Mouse (Mus musculus): ENCODE results near the gene Bri3bp. TPM values are rescaled to one million over a fixed set of nuclear protein-coding genes. Genes with fewer than 3 reads are reported as not detected.

The Bri3bp gene
- polyA plus RNA-seq, 1 experiment from 2014 or later, result 35.5 TPM

DNA sequence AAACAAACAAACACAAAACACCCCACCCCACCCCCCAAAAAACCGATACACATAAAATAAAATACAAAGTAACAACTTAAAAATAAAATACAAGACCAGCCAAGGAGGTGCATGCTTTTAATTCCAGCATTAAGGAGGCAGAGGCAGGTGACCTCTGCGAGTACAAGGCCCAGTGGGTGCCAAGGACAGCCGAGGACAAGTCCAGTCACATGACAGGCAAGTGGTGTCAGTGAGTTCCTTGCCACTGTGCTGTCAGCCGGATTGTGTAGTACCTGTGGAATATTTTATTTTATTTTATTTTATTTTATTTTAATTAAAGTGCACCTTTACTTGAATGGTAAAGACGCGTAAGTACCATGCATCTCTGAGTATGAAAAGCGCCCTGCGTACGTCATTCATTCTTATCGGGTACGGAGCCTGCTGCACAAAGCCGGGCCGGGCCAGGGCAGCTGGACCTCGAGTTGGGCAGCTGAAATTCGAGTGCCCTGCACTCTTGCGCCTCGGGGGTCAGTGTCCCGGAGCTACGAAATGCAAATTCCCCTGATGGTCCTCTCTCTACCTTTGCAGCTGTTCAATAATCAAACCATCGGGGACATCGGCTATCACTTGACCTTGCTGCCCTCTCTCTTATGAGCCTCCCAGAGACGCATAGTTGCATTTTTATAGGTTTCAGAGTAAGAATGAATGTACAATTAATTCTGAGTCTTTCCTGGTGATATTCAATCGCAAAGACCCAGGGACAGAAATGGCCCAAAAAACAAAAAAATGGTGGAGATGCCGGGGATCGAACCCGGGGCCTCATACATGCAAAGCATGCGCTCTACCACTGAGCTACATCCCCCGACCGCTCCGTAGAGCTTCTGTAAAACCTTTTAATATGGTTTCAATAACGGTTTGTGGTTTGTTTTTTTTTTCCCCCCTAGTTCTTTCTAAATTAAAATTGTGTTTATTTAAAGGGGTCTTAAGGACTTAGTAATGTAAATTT is 37.6 kb upstream of the Bri3bp start:
- peak; percentile 9; the same call in 1 of the 2 replicates for ATAC-seq (ENCODE audit: low FRiP score, low read depth)
- Histone ChIP-seq H3K36me3 (no peaks in the 10 kb centered on the region), H3K4me1 (peaks cover 23% of the 10 kb centered on the region), H3K9ac (replicated peaks) (0 out of 2 replicates have a peak overlapping the region, but pooled peaks have one; percentile 6), H3K27ac (replicated peaks) (no peak overlapping the region), H3K4me3 (peak overlapping the region; percentile 43), H3K9me3 (no peaks in the 10 kb centered on the region), H3K4me2 (replicated peaks) (peak overlapping the region; percentile 67), H3K27me3 (peaks cover 7% of the 10 kb centered on the region; the same call in 1 of the 2 replicates)
- WGBS, result 10% methylated on average over 31 of the region's 31 CpGs

DNA sequence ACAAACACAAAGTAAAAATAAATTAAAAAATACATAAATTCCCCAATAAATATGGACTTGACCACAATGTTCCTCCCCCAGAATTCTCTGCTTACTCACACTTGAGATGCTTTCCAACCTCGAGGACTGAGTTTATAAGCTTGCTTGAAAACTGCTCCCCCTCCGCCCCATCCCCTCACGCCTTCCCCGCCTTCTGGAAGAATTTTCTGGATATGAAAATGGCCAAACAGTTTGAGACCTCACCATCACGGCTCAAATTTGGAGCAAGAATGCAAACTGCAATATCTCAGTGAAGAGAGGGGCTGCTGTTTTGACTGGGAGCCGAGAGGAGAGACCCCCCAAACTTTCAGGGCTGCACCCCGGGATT is 36.8 kb upstream of the Bri3bp start:
- H3K9me3 ChIP-seq, result no peaks in the 10 kb centered on the region
- H3K27ac ChIP-seq (replicated peaks), result peak overlapping the region; percentile 87
- H3K4me3 ChIP-seq, result peak overlapping the region; percentile 62
- no peaks in the 10 kb centered on the region for H3K36me3 ChIP-seq
- ATAC-seq (ENCODE audit: low FRiP score, low read depth), result no peak
- WGBS, result 4% methylated on average over 7 of the region's 7 CpGs
- peak overlapping the region; percentile 67 for H3K4me2 ChIP-seq (replicated peaks)
- H3K27me3 ChIP-seq, result peaks cover 7% of the 10 kb centered on the region; the same call in 1 of the 2 replicates
- H3K9ac ChIP-seq (replicated peaks), result peak overlapping the region; percentile 58; the same call in 1 of the 2 replicates
- H3K4me1 ChIP-seq, result peaks cover 24% of the 10 kb centered on the region

DNA sequence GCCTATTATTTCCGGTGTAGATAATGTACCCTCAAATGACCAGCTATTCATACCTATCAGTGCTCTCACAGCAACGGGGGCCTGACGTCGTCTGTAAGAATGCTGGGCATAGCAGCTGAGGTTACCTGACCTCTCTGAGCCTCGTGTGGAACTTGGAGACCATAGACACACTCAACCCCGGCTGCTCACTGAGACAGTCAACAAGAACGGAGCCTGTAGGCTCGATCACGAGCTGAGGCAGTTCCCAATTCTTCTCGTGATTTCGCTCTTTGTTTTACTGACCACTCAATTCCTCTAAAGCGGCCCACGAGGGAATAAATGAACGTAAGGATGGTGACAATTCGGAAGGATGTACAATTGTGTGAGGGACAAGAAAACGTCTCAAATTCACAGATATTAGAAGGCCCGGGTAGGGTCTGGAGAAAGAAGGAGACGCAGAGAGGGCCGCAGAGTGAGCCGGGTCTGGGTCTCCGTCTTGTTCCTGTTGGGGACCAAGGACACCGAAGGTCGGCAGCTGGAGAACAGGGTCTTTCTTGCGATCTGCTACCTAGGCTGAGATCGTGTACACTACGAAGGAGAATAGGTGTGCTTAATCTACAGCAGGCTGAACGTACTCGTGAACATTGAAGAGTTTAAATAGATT is 36.3 kb upstream of the Bri3bp start:
- H3K4me2 ChIP-seq (replicated peaks), result peak overlapping the region; percentile 67
- H3K9me3 ChIP-seq, result no peaks in the 10 kb centered on the region
- peak overlapping the region; percentile 58 for H3K9ac ChIP-seq (replicated peaks)
- peak overlapping the region; percentile 62 for H3K4me3 ChIP-seq
- H3K4me1 ChIP-seq, result peaks cover 28% of the 10 kb centered on the region
- WGBS, result 1% methylated on average over 28 of the region's 28 CpGs
- H3K27me3 ChIP-seq, result peaks cover 7% of the 10 kb centered on the region; the same call in 1 of the 2 replicates
- peak overlapping the region; percentile 87 for H3K27ac ChIP-seq (replicated peaks)
- peak; percentile 42 for ATAC-seq (ENCODE audit: low FRiP score, low read depth)
- no peaks in the 10 kb centered on the region for H3K36me3 ChIP-seq

DNA sequence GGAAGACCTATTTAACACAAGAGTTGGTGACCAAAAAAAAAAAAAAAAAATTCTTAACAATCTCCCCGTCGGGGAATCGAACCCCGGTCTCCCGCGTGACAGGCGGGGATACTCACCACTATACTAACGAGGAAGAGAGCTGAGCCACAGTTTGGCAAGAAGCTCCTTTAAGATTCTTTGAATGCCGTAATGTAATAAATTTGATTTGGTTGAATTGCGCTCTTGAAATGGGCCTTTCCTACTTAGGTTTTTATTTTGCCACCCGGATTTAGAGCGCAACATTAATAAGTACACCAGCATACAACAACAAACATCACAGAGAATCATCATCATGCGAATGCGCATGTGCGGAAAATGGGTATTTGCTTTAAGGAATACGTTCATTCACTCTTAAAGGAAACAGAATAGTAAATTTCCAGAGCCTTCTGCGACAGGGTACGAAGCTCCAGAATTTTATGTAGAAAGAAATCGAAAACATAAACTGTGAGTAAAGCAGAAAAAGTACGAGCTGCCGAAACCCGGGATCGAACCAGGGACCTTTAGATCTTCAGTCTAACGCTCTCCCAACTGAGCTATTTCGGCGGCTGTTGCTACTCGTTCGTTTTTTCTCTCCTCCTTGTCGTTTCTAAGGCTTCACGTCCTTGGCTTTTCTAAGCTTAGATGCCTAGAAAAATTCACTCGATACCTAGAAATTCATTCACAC is 35.7 kb upstream of the Bri3bp start:
- H3K27ac ChIP-seq (replicated peaks), result peak overlapping the region; percentile 89
- H3K9me3 ChIP-seq, result no peaks in the 10 kb centered on the region
- no peaks in the 10 kb centered on the region for H3K36me3 ChIP-seq
- peaks cover 28% of the 10 kb centered on the region for H3K4me1 ChIP-seq
- H3K9ac ChIP-seq (replicated peaks), result peak overlapping the region; percentile 74
- H3K4me3 ChIP-seq, result peak overlapping the region; percentile 62
- H3K4me2 ChIP-seq (replicated peaks), result peak overlapping the region; percentile 72
- peak; percentile 42 for ATAC-seq (ENCODE audit: low FRiP score, low read depth)
- 1% methylated on average over 31 of the region's 31 CpGs for WGBS
- H3K27me3 ChIP-seq, result peaks cover 7% of the 10 kb centered on the region; the same call in 1 of the 2 replicates

DNA sequence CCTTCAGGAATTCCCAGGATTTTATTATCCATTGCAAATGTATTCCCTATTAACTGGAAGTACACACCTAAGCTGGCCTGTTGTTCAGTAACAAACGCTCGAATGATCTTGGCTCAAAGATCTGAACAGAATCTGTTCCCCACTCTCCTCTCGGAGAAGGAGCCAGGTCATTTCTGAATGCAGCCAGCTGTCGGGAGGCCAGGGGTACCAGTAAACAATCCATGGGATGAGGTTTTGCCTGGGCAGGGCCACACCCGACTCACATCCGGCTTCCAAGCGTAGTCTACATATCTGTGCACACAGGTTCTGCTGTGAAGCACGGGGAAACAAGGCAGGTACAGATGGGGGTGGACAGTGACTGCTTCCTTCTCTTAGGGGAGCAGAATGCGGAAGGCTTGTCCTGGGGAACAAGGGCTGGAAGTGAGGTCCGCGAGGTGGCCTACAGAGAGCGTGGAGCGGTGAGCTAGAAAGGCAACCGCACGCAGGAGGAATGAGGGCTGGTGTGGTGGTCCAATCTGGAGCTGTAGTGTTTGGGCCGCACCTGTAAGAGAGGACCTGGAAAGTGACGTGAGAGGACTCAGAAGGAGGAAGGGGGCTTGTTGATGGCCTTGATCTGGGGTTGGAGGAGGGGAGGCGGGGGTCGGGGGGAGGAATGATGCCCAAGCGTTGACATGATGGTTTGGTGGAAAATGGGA is 34.9 kb upstream of the Bri3bp start:
- Histone ChIP-seq H3K4me1 (peaks cover 28% of the 10 kb centered on the region), H3K4me2 (replicated peaks) (peak overlapping the region; percentile 72), H3K27ac (replicated peaks) (peak overlapping the region; percentile 89), H3K36me3 (no peaks in the 10 kb centered on the region), H3K4me3 (peak overlapping the region; percentile 62), H3K9ac (replicated peaks) (peak overlapping the region; percentile 74), H3K27me3 (peaks cover 7% of the 10 kb centered on the region; the same call in 1 of the 2 replicates), H3K9me3 (no peaks in the 10 kb centered on the region)
- WGBS, result 4% methylated on average over 20 of the region's 20 CpGs
- ATAC-seq (ENCODE audit: low FRiP score, low read depth), result no peak

DNA sequence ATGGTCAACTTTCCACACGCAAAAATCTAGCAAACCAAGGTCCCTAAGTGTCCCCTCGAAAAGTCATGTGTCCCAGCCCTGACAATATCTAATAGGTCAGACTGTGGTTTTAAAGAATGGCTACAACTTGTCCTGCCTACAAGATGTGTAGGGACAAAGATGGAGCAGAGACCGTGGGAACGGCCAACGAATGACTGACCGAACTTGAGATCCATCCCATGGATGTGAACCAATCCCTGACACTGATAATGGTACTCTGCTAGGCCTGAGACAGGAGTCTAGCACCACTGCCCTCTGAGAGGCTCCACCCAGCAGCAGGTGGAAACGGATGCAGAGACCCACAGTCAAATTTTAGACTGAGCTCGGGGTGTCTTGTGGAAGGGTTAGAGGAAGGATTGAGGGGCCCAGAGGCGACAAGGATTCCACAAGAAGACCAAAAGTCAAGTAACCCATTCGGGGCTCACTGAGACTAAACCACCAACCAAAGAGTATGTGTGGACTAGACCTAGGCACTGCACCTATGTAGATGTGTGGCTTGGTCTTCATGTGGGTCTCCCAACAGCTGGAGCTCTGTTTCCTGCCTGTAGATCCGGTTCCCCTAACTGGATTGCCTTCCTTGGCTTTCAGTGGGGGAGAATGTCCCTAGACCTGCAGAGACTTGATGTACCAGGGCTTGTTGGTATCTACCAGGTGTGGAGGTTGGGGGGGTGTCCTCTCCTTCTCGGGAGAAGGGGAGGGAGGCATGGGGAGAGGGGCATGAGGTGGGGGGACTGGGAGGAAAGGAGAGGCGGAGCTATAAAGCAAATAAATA is 34.1 kb upstream of the Bri3bp start:
- 68% methylated on average over 13 of the region's 13 CpGs for WGBS
- H3K9me3 ChIP-seq, result no peaks in the 10 kb centered on the region
- peaks cover 28% of the 10 kb centered on the region for H3K4me1 ChIP-seq
- H3K27ac ChIP-seq (replicated peaks), result peak overlapping the region; percentile 89
- H3K9ac ChIP-seq (replicated peaks), result peak overlapping the region; percentile 74
- peaks cover 7% of the 10 kb centered on the region; the same call in 1 of the 2 replicates for H3K27me3 ChIP-seq
- H3K4me3 ChIP-seq, result peak overlapping the region; percentile 62
- no peak for ATAC-seq (ENCODE audit: low FRiP score, low read depth)
- no peaks in the 10 kb centered on the region for H3K36me3 ChIP-seq
- peak overlapping the region; percentile 72 for H3K4me2 ChIP-seq (replicated peaks)

DNA sequence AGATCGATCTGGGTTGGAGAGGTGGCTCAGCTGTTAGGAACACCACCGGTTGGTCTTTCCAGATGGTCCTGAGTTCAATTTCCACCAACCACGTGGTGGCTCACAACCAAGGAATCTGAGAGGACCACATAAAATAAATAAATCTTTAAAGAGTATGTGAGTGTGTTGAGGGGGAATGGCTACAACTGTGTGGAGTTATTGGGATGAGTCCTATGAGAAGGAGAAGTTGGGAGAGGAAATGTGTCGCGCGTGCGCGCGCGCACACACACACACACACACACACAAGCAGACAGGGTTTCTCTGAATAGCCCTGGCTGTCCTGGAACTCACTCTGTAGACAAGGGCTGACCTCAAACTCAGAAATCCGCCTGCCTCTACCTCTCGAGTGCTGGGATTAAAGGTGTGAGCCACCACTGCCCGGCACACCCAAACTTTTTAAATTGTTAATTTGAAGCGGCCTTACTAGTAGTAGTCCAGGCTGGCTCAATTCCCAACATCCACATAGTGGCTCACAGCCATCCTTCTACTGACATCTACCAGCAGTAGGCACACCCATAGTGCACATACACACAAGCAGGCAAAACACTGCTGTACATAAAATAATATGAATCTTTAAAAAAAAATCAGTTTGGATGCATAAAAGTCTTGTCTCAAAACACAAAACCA is 33.3 kb upstream of the Bri3bp start:
- Histone ChIP-seq H3K4me2 (replicated peaks) (no peak overlapping the region), H3K27ac (replicated peaks) (no peak overlapping the region), H3K9ac (replicated peaks) (no peak overlapping the region), H3K4me1 (peaks cover 28% of the 10 kb centered on the region), H3K9me3 (no peaks in the 10 kb centered on the region), H3K4me3 (no peak overlapping the region), H3K36me3 (no peaks in the 10 kb centered on the region), H3K27me3 (0 out of 2 replicates have a peak, but pooled peaks cover under 1% of the 10 kb centered on the region)
- no peak for ATAC-seq (ENCODE audit: low FRiP score, low read depth)
- 64% methylated on average over 14 of the region's 14 CpGs for WGBS

DNA sequence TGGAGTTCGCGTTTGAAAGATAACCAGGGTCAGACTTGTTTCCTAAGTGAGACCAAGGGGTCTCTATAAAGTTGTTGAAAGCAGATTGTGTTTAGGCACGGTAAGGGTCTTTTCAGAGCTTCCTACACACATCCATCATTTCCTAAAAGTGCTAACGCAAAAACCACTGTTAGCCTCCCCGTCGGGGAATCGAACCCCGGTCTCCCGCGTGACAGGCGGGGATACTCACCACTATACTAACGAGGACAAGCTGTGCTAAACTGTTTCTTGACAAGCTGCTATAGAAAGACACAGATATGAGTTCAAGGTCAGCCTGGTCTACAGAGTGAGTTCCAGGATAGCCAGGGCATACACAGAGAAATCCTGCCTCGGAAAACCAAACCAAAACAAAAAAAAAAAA is 32.5 kb upstream of the Bri3bp start:
- Histone ChIP-seq H3K4me1 (peaks cover 25% of the 10 kb centered on the region), H3K27me3 (no peaks in the 10 kb centered on the region), H3K36me3 (peaks cover 8% of the 10 kb centered on the region), H3K9me3 (no peaks in the 10 kb centered on the region), H3K27ac (replicated peaks) (no peak overlapping the region), H3K4me2 (replicated peaks) (peak overlapping the region; percentile 34), H3K9ac (replicated peaks) (no peak overlapping the region), H3K4me3 (peak overlapping the region; percentile 28)
- ATAC-seq (ENCODE audit: low FRiP score, low read depth), result peak; percentile 17
- under 1% methylated on average over 13 of the region's 13 CpGs for whole genome bisulfite sequencing

DNA sequence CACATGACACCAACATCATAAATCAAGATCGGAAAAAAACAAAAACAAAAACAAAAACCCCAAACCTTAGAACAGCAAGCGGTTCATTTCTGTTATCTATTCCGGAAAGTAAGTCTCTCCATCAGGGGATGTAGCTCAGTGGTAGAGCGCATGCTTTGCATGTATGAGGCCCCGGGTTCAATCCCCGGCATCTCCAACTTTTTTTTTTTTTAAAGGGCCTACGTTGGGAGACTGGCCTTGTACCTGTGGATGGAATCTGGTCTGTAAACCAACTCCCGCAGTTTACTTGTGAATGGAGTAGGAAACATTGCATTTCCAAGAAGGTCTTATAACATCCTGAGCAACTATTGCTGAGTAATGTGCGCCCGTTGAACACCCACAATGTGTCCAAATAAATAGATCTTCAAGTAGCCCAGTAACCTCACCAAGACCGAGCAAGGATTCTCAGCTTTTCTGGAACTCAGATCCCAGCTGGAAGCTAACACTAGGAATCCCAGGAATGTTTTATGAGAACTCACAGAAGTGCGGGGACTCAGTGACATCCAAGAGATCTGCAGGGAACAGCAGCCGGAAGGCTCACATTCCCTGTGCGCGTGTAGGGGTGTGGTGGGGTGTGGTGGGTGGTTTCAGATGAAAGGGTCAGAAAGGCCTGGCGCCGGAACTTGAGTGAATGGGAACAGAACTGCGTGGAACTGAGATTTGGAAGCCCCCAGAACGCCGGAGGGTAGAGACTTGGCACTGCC is 31.8 kb upstream of the Bri3bp start:
- Histone ChIP-seq H3K9me3 (no peaks in the 10 kb centered on the region), H3K27me3 (no peaks in the 10 kb centered on the region), H3K27ac (replicated peaks) (no peak overlapping the region), H3K36me3 (peaks cover 13% of the 10 kb centered on the region), H3K9ac (replicated peaks) (no peak overlapping the region), H3K4me3 (peak overlapping the region; percentile 28), H3K4me1 (peaks cover 23% of the 10 kb centered on the region), H3K4me2 (replicated peaks) (peak overlapping the region; percentile 34)
- WGBS, result 7% methylated on average over 20 of the region's 20 CpGs
- ATAC-seq (ENCODE audit: low FRiP score, low read depth), result no peak
